Mouse (Mus musculus) liver, embryonic 15.5 days (tissue): Measurements from ENCODE around the gene Tlx1. TPM values are rescaled to one million over a fixed set of nuclear protein-coding genes. Genes with fewer than 3 reads are reported as not detected.
A peak's percentile ranks its signal among the peaks of the same experiment; 100 is the strongest.

ENCODE experiments used
- ATAC-seq: fragments of 200-750 bp; cut with Nextera tagmentation; 2 replicates; pipeline ENCODE4 v1.8.0; 2017; ENCODE audit warnings: moderate number of reproducible peaks, mild to moderate bottlenecking, moderate library complexity; ENCODE audit not compliant: insufficient read depth
- H3K27ac ChIP-seq: fragments of 300-500 bp; sonication (generic); replicated peaks from 2 replicates; pipeline ENCODE4 v1.5.1; 2015; ENCODE audit warnings: mild to moderate bottlenecking, inconsistent platforms
- H3K27me3 ChIP-seq: fragments of 300-500 bp; sonication (generic); 2 replicates; pipeline ENCODE4 v1.6.1; 2015; ENCODE audit warnings: mild to moderate bottlenecking, inconsistent platforms
- H3K36me3 ChIP-seq: fragments of 300-500 bp; sonication (generic); replicated peaks from 2 replicates; pipeline ENCODE4 v1.6.1; 2015; ENCODE audit warnings: moderate library complexity, mild to moderate bottlenecking, inconsistent platforms
- H3K4me1 ChIP-seq: fragments of 300-500 bp; sonication (generic); replicated peaks from 2 replicates; pipeline ENCODE4 v1.6.1; 2015; ENCODE audit warnings: inconsistent platforms
- H3K4me2 ChIP-seq: fragments of 300-500 bp; sonication (generic); 2 replicates; pipeline ENCODE4 v1.6.1; 2015; ENCODE audit warnings: moderate library complexity, mild to moderate bottlenecking, inconsistent platforms
- H3K4me3 ChIP-seq: fragments of 300-500 bp; sonication (generic); replicated peaks from 2 replicates; pipeline ENCODE4 v1.5.1; 2015; ENCODE audit warnings: mild to moderate bottlenecking, inconsistent platforms
- H3K9ac ChIP-seq: fragments of 300-500 bp; sonication (generic); 2 replicates; pipeline ENCODE4 v1.6.1; 2015; ENCODE audit warnings: moderate library complexity, mild to moderate bottlenecking, inconsistent platforms
- H3K9me3 ChIP-seq: fragments of 300-500 bp; sonication (generic); replicated peaks from 2 replicates; pipeline ENCODE4 v1.6.1; 2016; ENCODE audit warnings: inconsistent platforms
- WGBS: fragments of 180-500 bp; shearing (Covaris S2); methylation state at CpG from one replicate; pipeline ENCODE4 v1.1.7; 2015; ENCODE audit warnings: mixed read lengths; ENCODE audit not compliant: insufficient replicate concordance; 5-methylcytosine and 5-hydroxymethylcytosine counted together
- polyA plus RNA-seq: library from polyadenylated mRNA; unstranded; fragments of >200 nt; fragmentation: Nextera tagmentation; extraction: Ambion mirVana; gene quantifications from 2 replicates; pipeline ENCODE4 v1.2.1, GENCODE M21; 2015

The Tlx1 gene
- polyA plus RNA-seq, 1 experiment from 2014 or later = not detected

- peaks cover 99% of the 10 kb centered on the region for H3K27me3 ChIP-seq
- 12% methylated on average over 5 of the region's 5 CpGs for WGBS
- no peak overlapping the region for H3K9ac ChIP-seq
- H3K4me3 ChIP-seq = no peak overlapping the region
- H3K9me3 ChIP-seq = no peaks in the 10 kb centered on the region
- no peaks in the 10 kb centered on the region for H3K36me3 ChIP-seq
- H3K4me2 ChIP-seq = no peak overlapping the region
- peaks cover 7% of the 10 kb centered on the region for H3K4me1 ChIP-seq
- ATAC-seq = no peak
- no peak overlapping the region for H3K27ac ChIP-seq
Observed at GRCm38 (mm10) chr19:45159491-45159890, 9.0 kb downstream of the Tlx1 start.

- Histone ChIP-seq H3K9me3 (no peaks in the 10 kb centered on the region), H3K9ac (no peak overlapping the region), H3K27ac (no peak overlapping the region), H3K4me2 (no peak overlapping the region), H3K4me3 (no peak overlapping the region), H3K27me3 (peaks cover 99% of the 10 kb centered on the region), H3K4me1 (peaks cover 7% of the 10 kb centered on the region), H3K36me3 (no peaks in the 10 kb centered on the region)
- WGBS = 4% methylated on average over 5 of the region's 5 CpGs
- ATAC-seq = no peak
Observed at GRCm38 (mm10) chr19:45159991-45160390, 9.5 kb downstream of the Tlx1 start.

GRCm38 (mm10) chr19:45160523-45160922 is 10.0 kb downstream of the Tlx1 start:
- H3K4me3 ChIP-seq = no peak overlapping the region
- ATAC-seq = no peak
- H3K9ac ChIP-seq = no peak overlapping the region
- 3% methylated on average over 5 of the region's 5 CpGs for WGBS
- no peaks in the 10 kb centered on the region for H3K9me3 ChIP-seq
- no peaks in the 10 kb centered on the region for H3K36me3 ChIP-seq
- peaks cover 99% of the 10 kb centered on the region for H3K27me3 ChIP-seq
- H3K4me1 ChIP-seq = peaks cover 7% of the 10 kb centered on the region
- H3K4me2 ChIP-seq = peak overlapping the region; percentile 29; the same call in 1 of the 2 replicates
- no peak overlapping the region for H3K27ac ChIP-seq

GRCm38 (mm10) chr19:45161093-45161492 is 10.6 kb downstream of the Tlx1 start:
- ATAC-seq = no peak
- peaks cover 7% of the 10 kb centered on the region for H3K4me1 ChIP-seq
- peaks cover 97% of the 10 kb centered on the region for H3K27me3 ChIP-seq
- no peaks in the 10 kb centered on the region for H3K36me3 ChIP-seq
- H3K9ac ChIP-seq = no peak overlapping the region
- peak overlapping the region; percentile 29; the same call in 1 of the 2 replicates for H3K4me2 ChIP-seq
- WGBS = under 1% methylated on average over 12 of the region's 12 CpGs
- H3K27ac ChIP-seq = no peak overlapping the region
- no peaks in the 10 kb centered on the region for H3K9me3 ChIP-seq
- no peak overlapping the region for H3K4me3 ChIP-seq

- Histone ChIP-seq H3K9me3 (no peaks in the 10 kb centered on the region), H3K36me3 (no peaks in the 10 kb centered on the region), H3K4me1 (peaks cover 7% of the 10 kb centered on the region), H3K4me3 (no peak overlapping the region), H3K9ac (no peak overlapping the region), H3K27ac (no peak overlapping the region), H3K27me3 (peaks cover 88% of the 10 kb centered on the region), H3K4me2 (no peak overlapping the region)
- 42% methylated on average over 7 of the region's 7 CpGs for WGBS
- ATAC-seq = no peak
Observed at GRCm38 (mm10) chr19:45162181-45162580, 11.7 kb downstream of the Tlx1 start.

- no peaks in the 10 kb centered on the region for H3K36me3 ChIP-seq
- no peak overlapping the region for H3K9ac ChIP-seq
- peaks cover 7% of the 10 kb centered on the region for H3K4me1 ChIP-seq
- H3K9me3 ChIP-seq = no peaks in the 10 kb centered on the region
- peaks cover 89% of the 10 kb centered on the region for H3K27me3 ChIP-seq
- no peak overlapping the region for H3K4me2 ChIP-seq
- 5% methylated on average over 12 of the region's 12 CpGs for WGBS
- no peak overlapping the region for H3K27ac ChIP-seq
- no peak for ATAC-seq
- no peak overlapping the region for H3K4me3 ChIP-seq
Observed at GRCm38 (mm10) chr19:45162871-45163270, 12.4 kb downstream of the Tlx1 start.

- Histone ChIP-seq H3K9me3 (no peaks in the 10 kb centered on the region), H3K27ac (no peak overlapping the region), H3K4me1 (no peaks in the 10 kb centered on the region), H3K27me3 (peaks cover 63% of the 10 kb centered on the region), H3K4me3 (no peak overlapping the region), H3K9ac (no peak overlapping the region), H3K4me2 (no peak overlapping the region), H3K36me3 (no peaks in the 10 kb centered on the region)
- no peak for ATAC-seq
- 46% methylated on average over 7 of the region's 7 CpGs for whole genome bisulfite sequencing
Observed at GRCm38 (mm10) chr19:45170451-45170850, 20.0 kb downstream of the Tlx1 start.

GRCm38 (mm10) chr19:45174803-45175202 is 24.3 kb downstream of the Tlx1 start:
- H3K9ac ChIP-seq = no peak overlapping the region
- ATAC-seq = no peak
- no peak overlapping the region for H3K27ac ChIP-seq
- H3K4me2 ChIP-seq = no peak overlapping the region
- H3K9me3 ChIP-seq = no peaks in the 10 kb centered on the region
- H3K27me3 ChIP-seq = peaks cover 37% of the 10 kb centered on the region
- H3K36me3 ChIP-seq = no peaks in the 10 kb centered on the region
- 56% methylated on average over 7 of the region's 7 CpGs for WGBS
- H3K4me3 ChIP-seq = no peak overlapping the region
- H3K4me1 ChIP-seq = peaks cover 16% of the 10 kb centered on the region

GRCm38 (mm10) chr19:45176269-45176668 is 25.8 kb downstream of the Tlx1 start:
- peaks cover 16% of the 10 kb centered on the region for H3K4me1 ChIP-seq
- WGBS = 19% methylated on average over 8 of the region's 8 CpGs
- H3K4me2 ChIP-seq = peak overlapping the region; percentile 49
- no peaks in the 10 kb centered on the region for H3K9me3 ChIP-seq
- no peaks in the 10 kb centered on the region for H3K36me3 ChIP-seq
- H3K4me3 ChIP-seq = no peak overlapping the region
- H3K27me3 ChIP-seq = peaks cover 28% of the 10 kb centered on the region
- no peak overlapping the region for H3K27ac ChIP-seq
- no peak overlapping the region for H3K9ac ChIP-seq
- no peak for ATAC-seq

GRCm38 (mm10) chr19:45177004-45177737 is 26.7 kb downstream of the Tlx1 start:
- Histone ChIP-seq H3K9me3 (no peaks in the 10 kb centered on the region), H3K4me1 (peaks cover 16% of the 10 kb centered on the region), H3K27ac (no peak overlapping the region), H3K4me2 (peak overlapping the region; percentile 49), H3K36me3 (no peaks in the 10 kb centered on the region), H3K4me3 (no peak overlapping the region), H3K27me3 (peaks cover 19% of the 10 kb centered on the region), H3K9ac (no peak overlapping the region)
- WGBS = 19% methylated on average over 26 of the region's 26 CpGs
- ATAC-seq = no peak

GRCm38 (mm10) chr19:45179451-45179850 is 29.0 kb downstream of the Tlx1 start:
- Histone ChIP-seq H3K9me3 (no peaks in the 10 kb centered on the region), H3K4me3 (no peak overlapping the region), H3K36me3 (no peaks in the 10 kb centered on the region), H3K27me3 (no peaks in the 10 kb centered on the region; the same call in 1 of the 2 replicates), H3K4me2 (no peak overlapping the region), H3K4me1 (peaks cover 16% of the 10 kb centered on the region), H3K9ac (no peak overlapping the region), H3K27ac (no peak overlapping the region)
- 56% methylated on average over 4 of the region's 4 CpGs for WGBS
- no peak for ATAC-seq

GRCm38 (mm10) chr19:45180447-45180846 is 30.0 kb downstream of the Tlx1 start:
- H3K36me3 ChIP-seq = no peaks in the 10 kb centered on the region
- no peak overlapping the region for H3K9ac ChIP-seq
- 64% methylated on average over 5 of the region's 5 CpGs for WGBS

More at GRCm38 (mm10) chr19:45180447-45180846, 30.0 kb downstream of the Tlx1 start:
- no peak overlapping the region for H3K4me3 ChIP-seq
- H3K27ac ChIP-seq = no peak overlapping the region
- no peaks in the 10 kb centered on the region for H3K9me3 ChIP-seq
- peaks cover 16% of the 10 kb centered on the region for H3K4me1 ChIP-seq
- ATAC-seq = no peak
- no peaks in the 10 kb centered on the region for H3K27me3 ChIP-seq
- no peak overlapping the region for H3K4me2 ChIP-seq
